Mouse (Mus musculus) MEL (cell line): ENCODE results near the gene Elp5.

Experiments used
- CTCF ChIP-seq, 3 experiments: IDR thresholded peaks in 2 of 3; conservative IDR thresholded peaks in 1 of 3; 2 replicates each; pipeline ENCODE4 v1.5.1; 2011 to 2012; ENCODE audit warnings: low read length in 3 of 3, low read depth in 2 of 3, mild to moderate bottlenecking in 2 of 3, improper control_type of control experiment in 1 of 3, inconsistent platforms in 1 of 3, mixed read lengths in 1 of 3, moderate library complexity in 1 of 3; ENCODE audit not compliant: control insufficient read depth in 1 of 3, insufficient read depth in 1 of 3, poor library complexity in 1 of 3, severe bottlenecking in 1 of 3
- GATA1 ChIP-seq: IDR thresholded peaks from 2 replicates; pipeline ENCODE4 v1.6.1; 2011; ENCODE audit warnings: low read depth, low read length, improper control_type of control experiment
- JUND ChIP-seq: IDR thresholded peaks from 2 replicates; pipeline ENCODE4 v1.6.1; 2011; ENCODE audit warnings: low read depth, mild to moderate bottlenecking, improper control_type of control experiment, low read length
- POLR2AphosphoS5 ChIP-seq: IDR thresholded peaks from 2 replicates; pipeline ENCODE4 v1.6.1; 2012; ENCODE audit warnings: low read depth, borderline replicate concordance, mild to moderate bottlenecking, inconsistent platforms, low read length, moderate library complexity, mixed read lengths
- TAL1 ChIP-seq: IDR thresholded peaks from 2 replicates; pipeline ENCODE4 v1.6.1; 2012; ENCODE audit warnings: mild to moderate bottlenecking, inconsistent platforms, low read length, moderate library complexity, mixed read lengths
- ZC3H11A ChIP-seq: IDR thresholded peaks from 2 replicates; pipeline ENCODE4 v1.6.1; 2012; ENCODE audit warnings: low read depth, mild to moderate bottlenecking, inconsistent platforms, low read length, improper control_type of control experiment
- ZKSCAN1 ChIP-seq: IDR thresholded peaks from 2 replicates; pipeline ENCODE4 v1.6.1; 2012; ENCODE audit warnings: low read depth, mild to moderate bottlenecking, inconsistent platforms, low read length, improper control_type of control experiment, moderate library complexity

DNA sequence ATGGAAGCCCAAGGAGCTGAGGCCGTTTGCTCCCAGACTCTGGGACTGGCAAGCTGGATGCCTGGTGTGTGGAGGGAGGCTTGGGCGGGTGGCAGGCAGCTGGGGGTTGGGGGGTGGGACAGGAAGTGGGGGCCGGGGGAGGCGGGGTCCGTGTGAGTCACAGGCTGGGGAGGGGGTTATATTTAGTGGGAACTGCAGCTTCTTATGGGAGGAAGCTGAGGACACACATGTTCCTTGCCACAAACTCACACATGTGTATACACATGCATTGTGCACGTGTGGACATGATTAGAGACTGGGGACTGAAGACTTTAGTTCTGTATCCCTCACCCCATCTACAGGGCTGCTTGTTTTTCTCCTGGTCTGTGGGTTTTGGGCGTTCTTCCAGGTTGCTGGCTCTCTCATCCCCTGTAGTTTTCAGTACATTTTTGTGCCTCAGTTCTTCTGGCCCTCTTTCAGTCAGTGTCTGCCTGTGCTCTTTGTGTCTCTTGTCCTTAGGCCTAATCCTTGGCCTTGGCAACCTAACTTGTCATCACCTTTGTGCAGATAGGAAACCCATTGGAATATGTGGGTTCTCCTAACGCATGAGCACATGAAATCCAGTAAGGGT, 37.8 kb upstream of the Elp5 start:
- no peak for TF ChIP-seq CTCF (IDR thresholded peaks at IDR 0.05 in 2 of 3, conservative IDR thresholded peaks at IDR 0.05 in 1 of 3; ENCODE audit: control insufficient read depth in 1 of 3, insufficient read depth in 1 of 3, low read depth in 2 of 3, low read length in 3 of 3, poor library complexity in 1 of 3, severe bottlenecking in 1 of 3)
- TF ChIP-seq POLR2AphosphoS5, result no peak
- no peak for TF ChIP-seq ZKSCAN1
- no peak for TF ChIP-seq GATA1
- TF ChIP-seq TAL1, result no peak
- TF ChIP-seq JUND, result no peak
- TF ChIP-seq ZC3H11A, result no peak
